Mouse (Mus musculus) bone marrow, adult 2 months (tissue): ENCODE data around the gene Fhl2.

Experiments used
- CTCF ChIP-seq: fragments of 200-500 bp; IDR thresholded peaks from 2 replicates; pipeline ENCODE4 v1.5.1; 2011; ENCODE audit warnings: low read length, control low read depth; ENCODE audit not compliant: control insufficient read depth, insufficient read depth
- POLR2A ChIP-seq: fragments of 200-500 bp; IDR thresholded peaks from 2 replicates; pipeline ENCODE4 v1.6.1; 2011; ENCODE audit warnings: low read depth, mild to moderate bottlenecking, control low read depth, low read length, borderline replicate concordance; ENCODE audit not compliant: control insufficient read depth

GRCm38 (mm10) chr1:43122616-43123015 lies 74.2 kb downstream of the Fhl2 start:
- TF ChIP-seq CTCF (no peak), POLR2A (no peak)
